In the genomic region with DNA sequence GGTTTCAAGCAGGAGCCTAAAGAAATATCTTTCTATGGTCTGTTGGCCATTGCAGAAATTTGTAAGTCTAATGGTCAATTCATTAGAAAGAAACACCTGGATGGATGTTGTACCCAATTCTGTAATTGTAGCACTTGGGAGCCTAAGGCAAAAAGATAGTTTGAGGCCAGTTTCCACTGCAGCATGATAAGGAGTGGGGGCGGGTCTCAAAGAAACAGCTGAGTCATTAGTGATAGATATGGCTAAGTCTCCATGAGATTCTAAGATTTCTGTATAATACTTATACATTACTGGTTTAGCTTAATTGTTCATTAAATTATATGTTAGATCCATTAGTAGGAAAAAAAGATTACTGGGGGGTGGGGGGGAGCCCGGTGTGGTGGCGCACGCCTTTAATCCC, we compare ENCODE assay signal across 9 mouse cellular contexts. TPM values are rescaled to one million over a fixed set of nuclear protein-coding genes. Genes with fewer than 3 reads are reported as not detected.
DNase-seq lines count a peak whose midpoint lies in the region; TF ChIP-seq lines count a peak whose summit lies in the region.
"Had no signal": no experiment of that assay in that cellular context is flagged by ENCODE, and none has a peak within 500 bp of the region (broad histone marks: within the 10 kb centered on the region; RNA-seq: fewer than 3 reads in every experiment).

No protein-coding gene starts in this region.

- H3K27ac ChIP-seq in kidney, adult 2 months (ENCODE audit: insufficient read depth, low read depth, low read length): peak overlapping the region; percentile 60; the same call in 1 of the 2 replicates
- peak overlapping the region; percentile 32; the same call in 1 of the 2 replicates for H3K27ac ChIP-seq in ES-Bruce4 (ENCODE audit: insufficient read depth, low read length)
- H3K27ac ChIP-seq in liver, adult 2 months (replicated peaks; ENCODE audit: insufficient read depth, low read depth, low read length): peak overlapping the region; percentile 80

- TF ChIP-seq EP300 in ES-Bruce4 (IDR thresholded peaks at IDR 0.05; ENCODE audit: insufficient read depth, low read depth, low read length): no peak

- H3K4me3 ChIP-seq in kidney, adult 2 months (ENCODE audit: insufficient read depth, low read depth, low read length): no peak overlapping the region
- no peak overlapping the region for H3K4me3 ChIP-seq in ES-Bruce4 (ENCODE audit: low read depth, low read length)
- H3K4me3 ChIP-seq in liver, adult 2 months (ENCODE audit: insufficient read depth, low read depth, low read length): no peak overlapping the region

- no peak for DNase-seq in kidney, adult 2 months
- DNase-seq in kidney, adult 9 months: no peak
- DNase-seq in CD4-positive helper T cell, adult 2 months (ENCODE audit: low read depth, low spot score): peak; percentile 15
- no peak for DNase-seq in liver, adult 2 months (ENCODE audit: extremely low read depth, low read depth, low spot score)
- no peak for DNase-seq in cerebellum, adult 18-20 months
- DNase-seq in cerebellum, adult 11-12 months: no peak
- DNase-seq: embryo, embryonic 11 days; gastrocnemius, postnatal 10 days had no signal

- peaks cover 6% of the 10 kb centered on the region; the same call in 1 of the 2 replicates for H3K79me2 ChIP-seq in liver, adult 2 months (ENCODE audit: control insufficient read depth, insufficient read depth, low read length)

- TF ChIP-seq POLR2A in kidney, adult 2 months (IDR thresholded peaks at IDR 0.05; ENCODE audit: low read depth, low read length): no peak
- no peak for TF ChIP-seq POLR2A in ES-Bruce4 (IDR thresholded peaks at IDR 0.05; ENCODE audit: insufficient read depth, low read length)
- TF ChIP-seq POLR2A in liver, adult 2 months (IDR thresholded peaks at IDR 0.05; ENCODE audit: extremely low read depth, insufficient read depth, low read length): no peak

- peaks cover 8% of the 10 kb centered on the region; the same call in 1 of the 2 replicates for H3K4me1 ChIP-seq in kidney, adult 2 months (ENCODE audit: control insufficient read depth, insufficient read depth, low read length)
- H3K4me1 ChIP-seq in ES-Bruce4 (ENCODE audit: control insufficient read depth, insufficient read depth, low read length): no peaks in the 10 kb centered on the region
- H3K4me1 ChIP-seq in liver, adult 2 months (ENCODE audit: control insufficient read depth, insufficient read depth, low read length): peaks cover 5% of the 10 kb centered on the region

- WGBS in kidney, adult 2 months: 60% methylated on average over 4 of the region's 4 CpGs
- 37% methylated on average over 4 of the region's 4 CpGs for WGBS in liver, adult 2 months

- no peaks in the 10 kb centered on the region for H3K36me3 ChIP-seq in kidney, adult 2 months (ENCODE audit: control insufficient read depth, insufficient read depth, low read length)
- peaks cover 31% of the 10 kb centered on the region for H3K36me3 ChIP-seq in ES-Bruce4 (ENCODE audit: control insufficient read depth, insufficient read depth, low read length, poor library complexity, severe bottlenecking)
- peaks cover 5% of the 10 kb centered on the region for H3K36me3 ChIP-seq in liver, adult 2 months (ENCODE audit: control insufficient read depth, insufficient read depth, low read length)

- TF ChIP-seq CTCF in kidney, adult 2 months (conservative IDR thresholded peaks at IDR 0.05; ENCODE audit: insufficient read depth, insufficient read length, low read depth, low read length): no peak
- TF ChIP-seq CTCF in ES-Bruce4 (IDR thresholded peaks at IDR 0.05; ENCODE audit: low read depth, low read length): no peak
- TF ChIP-seq CTCF in liver, adult 2 months (IDR thresholded peaks at IDR 0.05; ENCODE audit: low read depth, low read length): no peak

- no peak overlapping the region for H3K9ac ChIP-seq in ES-Bruce4 (ENCODE audit: low read depth, poor library complexity, severe bottlenecking)
- 0 out of 2 replicates have a peak overlapping the region, but pooled peaks have one; percentile 35 for H3K9ac ChIP-seq in liver, adult 2 months (ENCODE audit: low read depth, low read length)

- no peaks in the 10 kb centered on the region for H3K9me3 ChIP-seq in ES-Bruce4 (replicated peaks; ENCODE audit: control insufficient read depth, insufficient read depth, low read length, poor library complexity, severe bottlenecking)

- no peaks in the 10 kb centered on the region for H3K27me3 ChIP-seq in kidney, adult 2 months (replicated peaks; ENCODE audit: control insufficient read depth, insufficient read depth, low read length)
- H3K27me3 ChIP-seq in ES-Bruce4 (ENCODE audit: control insufficient read depth, insufficient read depth, low read length, poor library complexity, severe bottlenecking): no peaks in the 10 kb centered on the region
- H3K27me3 ChIP-seq in liver, adult 2 months (ENCODE audit: control insufficient read depth, insufficient read depth, low read length): no peaks in the 10 kb centered on the region

RNA-seq across cellular contexts. Expression of gene Cks2, which starts 3.2 kb away (rescaled TPM):
- polyA plus RNA-seq in kidney, adult 2 months (2012; rRNA removed): 34.8 and 36.5 TPM in 2 replicates
- polyA plus RNA-seq in ES-Bruce4 (2011; ENCODE audit: insufficient read depth, insufficient read length, low read depth, missing spikeins): 423 and 447 TPM in 2 replicates
- 32.4 and 38.0 TPM in 2 replicates for total RNA-seq in liver, adult 2 months (2014; rRNA removed)
- polyA plus RNA-seq in liver, adult 2 months (2012; rRNA removed): 22.7 and 25.8 TPM in 2 replicates

RNA-seq across cellular contexts. Expression of gene Secisbp2, which starts 3.3 kb away (rescaled TPM):
- 23.4 and 26.1 TPM in 2 replicates for polyA plus RNA-seq in kidney, adult 2 months (2012; rRNA removed)
- 21.1 and 25.5 TPM in 2 replicates for polyA plus RNA-seq in ES-Bruce4 (2011; ENCODE audit: insufficient read depth, insufficient read length, low read depth, missing spikeins)
- 9.0 and 10.1 TPM in 2 replicates for total RNA-seq in liver, adult 2 months (2014; rRNA removed)
- polyA plus RNA-seq in liver, adult 2 months (2012; rRNA removed): 13.6 and 13.8 TPM in 2 replicates

Comparison
In these comparisons a context has a peak if more than half of its experiments do, and no peak if none do; other contexts are left out.
1. RNA of gene Cks2, which starts 3.2 kb away (polyA plus RNA-seq): 423 to 447 TPM in ES-Bruce4; 34.8 to 36.5 TPM in kidney, adult 2 months and 22.7 to 25.8 TPM in liver, adult 2 months; every median in the first group is over 10 times any median in the second.
2. Peak in every context shown above with its lines, with median percentiles within 50 percentile points of each other: H3K27ac ChIP-seq.